Mouse (Mus musculus) ES-E14 (cell line): ENCODE data around the gene Nadsyn1. TPM values are rescaled to one million over a fixed set of nuclear protein-coding genes. Genes with fewer than 3 reads are reported as not detected.

ENCODE experiments used
- DNase-seq: peaks from one replicate; pipeline ENCODE4 v3.0.0-alpha.2; 2013; ENCODE audit warnings: low read depth, low spot score
- H3K27ac ChIP-seq: 2 replicates; pipeline ENCODE4 v1.5.1; 2012; ENCODE audit warnings: low read depth, mild to moderate bottlenecking, low read length, moderate library complexity, mixed read lengths; ENCODE audit not compliant: poor library complexity, insufficient read depth, severe bottlenecking
- H3K36me3 ChIP-seq: 2 replicates; pipeline ENCODE4 v1.6.1; 2012; ENCODE audit warnings: mild to moderate bottlenecking, low read length, moderate library complexity, mixed read lengths; ENCODE audit not compliant: control insufficient read depth, poor library complexity, insufficient read depth, severe bottlenecking
- H3K4me1 ChIP-seq, 2 experiments: fragments of 150-350 bp in 1 of 2; sonication (generic) in 1 of 2; 2 replicates each; pipeline ENCODE4 v1.6.1; 2012; ENCODE audit warnings: low read length in 2 of 2, mild to moderate bottlenecking in 1 of 2, mixed read lengths in 1 of 2; ENCODE audit not compliant: control insufficient read depth in 2 of 2, insufficient read depth in 2 of 2, poor library complexity in 1 of 2
- H3K4me3 ChIP-seq, 2 experiments: fragments of 150-350 bp in 1 of 2; sonication (generic) in 1 of 2; 2 replicates each; pipeline ENCODE4 v1.5.1; 2012; ENCODE audit warnings: low read length in 2 of 2, low read depth in 1 of 2, mild to moderate bottlenecking in 1 of 2, mixed read lengths in 1 of 2; ENCODE audit not compliant: insufficient read depth in 1 of 2, poor library complexity in 1 of 2, severe bottlenecking in 1 of 2
- H3K9ac ChIP-seq: 2 replicates; pipeline ENCODE4 v1.6.1; 2012; ENCODE audit warnings: low read depth, mild to moderate bottlenecking, low read length, mixed read lengths; ENCODE audit not compliant: poor library complexity, insufficient read depth, severe bottlenecking
- H3K9me3 ChIP-seq: fragments of 150-350 bp; sonication (generic); 2 replicates; pipeline ENCODE4 v1.6.1; 2012; ENCODE audit warnings: low read depth, mild to moderate bottlenecking, low read length; ENCODE audit not compliant: control insufficient read depth, insufficient read depth
- CHD2 ChIP-seq: IDR thresholded peaks from 2 replicates; pipeline ENCODE4 v1.6.1; 2014; ENCODE audit warnings: mild to moderate bottlenecking, low read depth, low read length, inconsistent platforms
- HCFC1 ChIP-seq: IDR thresholded peaks from 2 replicates; pipeline ENCODE4 v1.6.1; 2012; ENCODE audit warnings: low read length, inconsistent platforms, borderline replicate concordance; ENCODE audit not compliant: insufficient read depth
- MAFK ChIP-seq: IDR thresholded peaks from 2 replicates; pipeline ENCODE4 v1.6.1; 2014; ENCODE audit warnings: mild to moderate bottlenecking, low read depth, low read length, inconsistent platforms; ENCODE audit not compliant: insufficient read depth
- ZC3H11A ChIP-seq: IDR thresholded peaks from 2 replicates; pipeline ENCODE4 v1.6.1; 2012; ENCODE audit warnings: low read depth, mild to moderate bottlenecking, inconsistent platforms, low read length, borderline replicate concordance
- ZNF384 ChIP-seq: IDR thresholded peaks from 2 replicates; pipeline ENCODE4 v1.6.1; 2012; ENCODE audit warnings: low read depth, low read length, inconsistent platforms
- in situ Hi-C, 2 experiments: fragments of 600-800 bp; cut with MboI; formaldehyde crosslinking; loops; one replicate each; pipeline ENCODE4 v1.15.1; 2025; ENCODE audit warnings: low sequenced_read_pairs in 2 of 2, inconsistent platforms in 1 of 2; ENCODE audit not compliant: unreplicated experiment in 2 of 2
- total RNA-seq: library from RNA; depleted of rRNA; stranded (reverse); fragments of 300-350 nt; gene quantifications from 2 replicates; pipeline ENCODE4 v1.2.3, GENCODE M21; 2012

Gene Nadsyn1
- total RNA-seq, 1 experiment, result 4.9 TPM

GRCm38 (mm10) chr7:143834972-143835371 is 12.3 kb upstream of the Nadsyn1 start:
- Histone ChIP-seq H3K4me3 (no peak overlapping the region), H3K27ac (no peak overlapping the region), H3K9ac (no peak overlapping the region), H3K9me3 (no peaks in the 10 kb centered on the region), H3K4me1 (peaks cover 0 to 5% of the 10 kb centered on the region in 2 experiments; a peak in 2 of 4 replicates), H3K36me3 (peaks cover 41% of the 10 kb centered on the region)
- DNase-seq, result no peak
- TF ChIP-seq ZNF384 (no peak), MAFK (no peak), ZC3H11A (no peak), HCFC1 (no peak), CHD2 (no peak)
- in situ Hi-C loops, result no loop called here

- in situ Hi-C loops, result no loop called here
Measured at GRCm38 (mm10) chr7:143834316-143834715, 11.7 kb upstream of the Nadsyn1 start.

GRCm38 (mm10) chr7:143833581-143834190 is 11.0 kb upstream of the Nadsyn1 start:
- in situ Hi-C loops, result no loop called here
- Histone ChIP-seq H3K27ac (no peak overlapping the region), H3K36me3 (peaks cover 33% of the 10 kb centered on the region), H3K9me3 (no peaks in the 10 kb centered on the region), H3K9ac (no peak overlapping the region), H3K4me3 (no peak overlapping the region), H3K4me1 (peaks cover 0 to 5% of the 10 kb centered on the region in 2 experiments; a peak in 2 of 4 replicates)
- TF ChIP-seq MAFK, result no peak
- TF ChIP-seq ZC3H11A, result no peak
- TF ChIP-seq HCFC1, result no peak
- TF ChIP-seq CHD2, result no peak
- TF ChIP-seq ZNF384, result no peak
- no peak for DNase-seq

More at GRCm38 (mm10) chr7:143834316-143834715, 11.7 kb upstream of the Nadsyn1 start:
- DNase-seq, result no peak
- H3K9ac ChIP-seq, result no peak overlapping the region
- H3K4me3 ChIP-seq, result no peak overlapping the region
- H3K27ac ChIP-seq, result no peak overlapping the region
- TF ChIP-seq HCFC1 (no peak), ZNF384 (no peak), CHD2 (no peak), ZC3H11A (no peak), MAFK (no peak)
- H3K9me3 ChIP-seq, result no peaks in the 10 kb centered on the region
- peaks cover 36% of the 10 kb centered on the region for H3K36me3 ChIP-seq
- peaks cover 0 to 5% of the 10 kb centered on the region in 2 experiments; a peak in 2 of 4 replicates for H3K4me1 ChIP-seq

- Histone ChIP-seq H3K27ac (no peak overlapping the region), H3K4me3 (no peak overlapping the region), H3K9me3 (no peaks in the 10 kb centered on the region), H3K36me3 (peaks cover 23% of the 10 kb centered on the region; the same call in 1 of the 2 replicates), H3K9ac (no peak overlapping the region), H3K4me1 (peaks cover 0 to 5% of the 10 kb centered on the region in 2 experiments; a peak in 2 of 4 replicates)
- in situ Hi-C loops, result no loop called here
- no peak for DNase-seq
- TF ChIP-seq ZNF384 (no peak), CHD2 (no peak), ZC3H11A (no peak)
Measured at GRCm38 (mm10) chr7:143832611-143833010, 10.0 kb upstream of the Nadsyn1 start.

- no peaks in the 10 kb centered on the region for H3K9me3 ChIP-seq
- TF ChIP-seq ZNF384 (no peak), HCFC1 (no peak), MAFK (no peak)
- H3K27ac ChIP-seq, result no peak overlapping the region
- in situ Hi-C loops, result no loop called here
- peaks cover 0 to 5% of the 10 kb centered on the region in 2 experiments; a peak in 2 of 4 replicates for H3K4me1 ChIP-seq
- H3K9ac ChIP-seq, result no peak overlapping the region
- no peak overlapping the region for H3K4me3 ChIP-seq
- no peak for DNase-seq
- H3K36me3 ChIP-seq, result peaks cover 20% of the 10 kb centered on the region; the same call in 1 of the 2 replicates
Measured at GRCm38 (mm10) chr7:143832196-143832595, 9.5 kb upstream of the Nadsyn1 start.
